Mouse (Mus musculus) layer of hippocampus, adult 11-12 months (tissue): ENCODE data around the gene Dnaja3.

Experiments
- DNase-seq: peaks from one replicate; pipeline ENCODE4 v3.0.0; 2022; ENCODE audit warnings: low spot score

Dnaja3 gene

GRCm38 (mm10) chr16:4639831-4640237, at the start of gene Dnaja3, which contains the start of gene Vasn:
TSS of gene Dnaja3 (plus strand) at chr16:4639989.
TSS of gene Vasn (plus strand) at chr16:4639941.
- DNase-seq: peak; percentile 71

- no peak for DNase-seq
These were observed 49.6 kb upstream of the Dnaja3 start for GRCm38 (mm10) chr16:4590236-4590635.

- DNase-seq: peak; percentile 63
These were observed 46.6 kb upstream of the Dnaja3 start for GRCm38 (mm10) chr16:4592909-4593875.

- no peak for DNase-seq
These were observed 45.6 kb upstream of the Dnaja3 start, which contains the start of gene Glis2 for GRCm38 (mm10) chr16:4593971-4594813. TSS of gene Glis2 (plus strand) at chr16:4594713.

- DNase-seq: no peak
These were observed 44.8 kb upstream of the Dnaja3 start for GRCm38 (mm10) chr16:4594814-4595526.

- no peak for DNase-seq
These were observed 44.2 kb upstream of the Dnaja3 start for GRCm38 (mm10) chr16:4595527-4595963.

GRCm38 (mm10) chr16:4596141-4596728, 43.6 kb upstream of the Dnaja3 start:
- no peak for DNase-seq

- no peak for DNase-seq
These were observed 43.0 kb upstream of the Dnaja3 start for GRCm38 (mm10) chr16:4596836-4597235.

- no peak for DNase-seq
These were observed 42.5 kb upstream of the Dnaja3 start for GRCm38 (mm10) chr16:4597296-4597695.

- DNase-seq: no peak
These were observed 41.7 kb upstream of the Dnaja3 start for GRCm38 (mm10) chr16:4598041-4598440.

GRCm38 (mm10) chr16:4598891-4599543, 40.8 kb upstream of the Dnaja3 start:
- no peak for DNase-seq

GRCm38 (mm10) chr16:4599616-4600015, 40.2 kb upstream of the Dnaja3 start:
- DNase-seq: no peak

GRCm38 (mm10) chr16:4600701-4601310, 39.0 kb upstream of the Dnaja3 start:
- no peak for DNase-seq

GRCm38 (mm10) chr16:4602189-4602588, 37.6 kb upstream of the Dnaja3 start:
- DNase-seq: no peak

GRCm38 (mm10) chr16:4602766-4603452, 36.9 kb upstream of the Dnaja3 start:
- DNase-seq: no peak

- DNase-seq: no peak
These were observed 36.3 kb upstream of the Dnaja3 start for GRCm38 (mm10) chr16:4603453-4603837.

GRCm38 (mm10) chr16:4604293-4604837, 35.4 kb upstream of the Dnaja3 start:
- no peak for DNase-seq

- DNase-seq: no peak
These were observed 34.2 kb upstream of the Dnaja3 start for GRCm38 (mm10) chr16:4605514-4606131.

GRCm38 (mm10) chr16:4606431-4607084, 33.2 kb upstream of the Dnaja3 start:
- no peak for DNase-seq
